Mouse (Mus musculus) forebrain, embryonic 11.5 days (tissue): Measurements from ENCODE around the gene Ppm1b. TPM values are rescaled to one million over a fixed set of nuclear protein-coding genes. Genes with fewer than 3 reads are reported as not detected.

Source experiments
- ATAC-seq: fragments of 200-750 bp; cut with Nextera tagmentation; replicated peaks from 2 replicates; pipeline ENCODE4 v1.8.0; 2017; ENCODE audit warnings: moderate TSS enrichment; ENCODE audit not compliant: low FRiP score
- DNase-seq: peaks from one replicate; pipeline ENCODE4 v3.0.0-alpha.2; 2017; ENCODE audit warnings: low spot score
- H3K27ac ChIP-seq: fragments of 300-500 bp; sonication (generic); 2 replicates; pipeline ENCODE4 v1.5.1; 2014; ENCODE audit warnings: low read depth, low read length
- H3K27me3 ChIP-seq: fragments of 300-500 bp; sonication (generic); 2 replicates; pipeline ENCODE4 v1.6.1; 2014; ENCODE audit warnings: mild to moderate bottlenecking, low read length, mixed read lengths; ENCODE audit not compliant: control insufficient read depth, insufficient read depth
- H3K36me3 ChIP-seq: fragments of 300-500 bp; sonication (generic); 2 replicates; pipeline ENCODE4 v1.6.1; 2014; ENCODE audit warnings: mild to moderate bottlenecking, low read length, moderate library complexity, mixed read lengths; ENCODE audit not compliant: control insufficient read depth, insufficient read depth
- H3K4me1 ChIP-seq: fragments of 300-500 bp; sonication (generic); replicated peaks from 2 replicates; pipeline ENCODE4 v1.6.1; 2014; ENCODE audit warnings: low read length, mixed read lengths; ENCODE audit not compliant: control insufficient read depth, insufficient read depth
- H3K4me2 ChIP-seq: fragments of 300-500 bp; sonication (generic); 2 replicates; pipeline ENCODE4 v1.6.1; 2014; ENCODE audit warnings: low read depth, mild to moderate bottlenecking, low read length, moderate library complexity, mixed read lengths; ENCODE audit not compliant: severe bottlenecking
- H3K4me3 ChIP-seq: fragments of 300-500 bp; sonication (generic); 2 replicates; pipeline ENCODE4 v1.5.1; 2014; ENCODE audit warnings: low read depth, low read length
- H3K9ac ChIP-seq: fragments of 300-500 bp; sonication (generic); 2 replicates; pipeline ENCODE4 v1.6.1; 2014; ENCODE audit warnings: low read length
- H3K9me3 ChIP-seq: fragments of 300-500 bp; sonication (generic); 2 replicates; pipeline ENCODE4 v1.6.1; 2016; ENCODE audit warnings: low read length, mixed read lengths; ENCODE audit not compliant: control insufficient read depth
- WGBS: fragments of 180-500 bp; shearing (Covaris S2); extraction: QIAGEN DNeasy Blood & Tissue Kit; methylation state at CpG from one replicate; pipeline ENCODE4 v1.1.7; 2014; 5-methylcytosine and 5-hydroxymethylcytosine counted together
- polyA plus RNA-seq: library from polyadenylated mRNA; unstranded; fragments of >200 nt; fragmentation: Nextera tagmentation; extraction: Ambion mirVana; gene quantifications from 2 replicates; pipeline ENCODE4 v1.2.1, GENCODE M21; 2014

The Ppm1b gene
- polyA plus RNA-seq, 1 experiment from 2014 or later: 94.7 TPM

- H3K27me3 ChIP-seq: no peaks in the 10 kb centered on the region
- H3K36me3 ChIP-seq: no peaks in the 10 kb centered on the region; the same call in 1 of the 2 replicates
- H3K9me3 ChIP-seq: no peaks in the 10 kb centered on the region
- DNase-seq (peak; percentile 62), ATAC-seq (peak; percentile 67)
- H3K4me2 ChIP-seq: peak overlapping the region; percentile 15; the same call in 1 of the 2 replicates
- peaks cover 14% of the 10 kb centered on the region for H3K4me1 ChIP-seq
- H3K9ac ChIP-seq: peak overlapping the region; percentile 30; the same call in 1 of the 2 replicates
- H3K4me3 ChIP-seq: no peak overlapping the region
- H3K27ac ChIP-seq: peak overlapping the region; percentile 50
- 25% methylated on average over 11 of the region's 11 CpGs for WGBS
Measured at GRCm38 (mm10) chr17:85072383-85072782, 115.8 kb downstream of the Ppm1b start.

GRCm38 (mm10) chr17:85073214-85073613, 116.7 kb downstream of the Ppm1b start:
- no peak overlapping the region for H3K4me3 ChIP-seq
- no peak overlapping the region for H3K9ac ChIP-seq
- H3K4me2 ChIP-seq: peak overlapping the region; percentile 15; the same call in 1 of the 2 replicates
- H3K27me3 ChIP-seq: no peaks in the 10 kb centered on the region
- no peaks in the 10 kb centered on the region for H3K9me3 ChIP-seq
- peaks cover 2% of the 10 kb centered on the region; the same call in 1 of the 2 replicates for H3K36me3 ChIP-seq
- 51% methylated on average over 7 of the region's 7 CpGs for WGBS
- no peak for DNase-seq
- peaks cover 14% of the 10 kb centered on the region for H3K4me1 ChIP-seq
- no peak overlapping the region for H3K27ac ChIP-seq
- ATAC-seq: no peak

Other genes with a start within 250 kb of the Ppm1b start
- gene Lrpprc, start 166.0 kb upstream of the Ppm1b start, polyA plus RNA-seq: 54.3 and 55.9 TPM in 2 replicates
- gene Slc3a1, start 71.6 kb downstream of the Ppm1b start, polyA plus RNA-seq: 0.20 and 0.43 TPM in 2 replicates
- 45.2 and 46.4 TPM in 2 replicates for gene Prepl, start 133.5 kb downstream of the Ppm1b start, polyA plus RNA-seq
- 14.6 and 15.9 TPM in 2 replicates for gene Camkmt, start 133.8 kb downstream of the Ppm1b start, polyA plus RNA-seq